Mouse (Mus musculus): ENCODE measurements around the gene Gm26938.

The Gm26938 gene

DNA sequence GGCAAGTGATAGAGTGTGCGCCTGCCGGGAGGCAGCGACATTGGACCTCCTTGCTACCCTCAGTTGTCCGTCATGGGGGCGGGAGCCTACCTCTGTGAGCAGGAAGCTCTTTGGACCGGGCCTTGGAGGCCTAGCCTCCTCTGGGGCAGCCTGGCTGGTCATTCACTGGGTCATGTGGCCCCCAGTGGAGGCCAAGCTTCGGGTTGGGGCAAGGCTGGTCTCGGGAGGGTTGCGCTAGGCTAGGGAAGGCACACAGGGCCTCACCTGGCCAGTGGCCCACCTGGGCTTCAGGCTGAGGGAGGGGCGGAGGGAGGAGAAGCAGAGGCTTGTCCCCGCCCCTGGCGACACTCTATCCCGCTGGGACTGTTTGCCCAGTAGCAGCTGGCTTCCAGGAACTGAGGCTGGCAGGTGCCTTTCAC lies 12.2 kb downstream of the Gm26938 start:
- DNase-seq: peak; percentile 92

DNA sequence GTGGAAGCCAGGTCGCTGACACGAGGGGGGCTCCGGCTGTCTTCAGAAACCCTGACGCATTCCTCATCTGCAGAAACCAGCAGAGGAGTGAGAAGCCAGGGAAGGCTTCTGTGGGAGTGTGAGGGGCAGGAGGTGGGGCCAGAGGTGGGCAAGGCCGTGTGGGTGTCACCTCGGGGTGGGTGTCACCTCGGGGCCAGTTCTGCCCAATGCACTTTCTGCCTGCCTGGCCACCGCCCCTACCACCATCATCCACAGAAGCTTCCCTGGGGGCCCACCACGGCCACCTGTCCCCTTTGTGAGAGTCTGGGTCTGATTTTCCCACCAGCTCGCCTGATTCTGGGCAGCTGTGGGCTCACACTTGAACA lies 13.1 kb downstream of the Gm26938 start:
- peak in 1 of 2 experiments; percentile 25 for DNase-seq

DNA sequence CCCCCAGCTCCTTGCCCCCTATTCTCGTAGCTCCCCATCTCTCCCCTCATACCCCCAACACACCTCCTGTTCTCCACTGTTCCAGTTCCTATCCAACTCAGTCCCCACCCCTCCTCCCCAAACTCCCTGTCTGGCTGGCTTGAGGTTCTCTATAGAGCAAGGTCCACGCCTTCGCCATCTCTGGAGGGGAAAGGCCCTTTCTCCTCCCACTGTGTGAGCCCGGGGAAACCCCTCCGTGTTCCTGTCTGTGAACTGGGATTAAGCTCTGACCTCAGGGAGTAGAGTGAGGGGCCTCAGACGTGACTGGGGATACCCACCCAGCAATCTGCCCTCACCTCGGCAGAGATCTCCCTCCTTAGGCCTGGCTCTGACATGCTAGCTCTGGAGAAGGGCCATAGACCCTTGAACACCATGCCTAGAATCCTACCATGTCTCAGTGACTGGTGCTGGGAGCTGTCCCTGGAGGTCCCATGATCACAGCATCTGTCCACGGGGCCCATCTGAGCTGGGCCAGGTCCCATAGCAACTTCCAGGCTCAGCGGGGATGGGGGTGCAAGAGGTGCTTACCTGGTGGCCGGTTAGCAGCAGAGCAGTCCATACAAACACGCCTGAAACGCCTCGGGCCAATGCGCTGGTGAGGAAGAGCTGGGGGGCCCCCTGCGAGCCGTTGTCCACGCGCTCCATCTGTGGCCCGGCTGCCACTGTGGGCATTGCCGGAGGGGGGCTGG lies 13.6 kb downstream of the Gm26938 start:
- no peak for DNase-seq

GRCm38 (mm10) chr5:139811677-139812397 lies 14.4 kb downstream of the Gm26938 start:
- DNase-seq: peak; percentile 50 to 61

GRCm38 (mm10) chr5:139809397-139809796 lies 16.8 kb downstream of the Gm26938 start:
- DNase-seq: no peak

- no peak for DNase-seq
These were observed 20.3 kb downstream of the Gm26938 start for GRCm38 (mm10) chr5:139805924-139806323.

DNA sequence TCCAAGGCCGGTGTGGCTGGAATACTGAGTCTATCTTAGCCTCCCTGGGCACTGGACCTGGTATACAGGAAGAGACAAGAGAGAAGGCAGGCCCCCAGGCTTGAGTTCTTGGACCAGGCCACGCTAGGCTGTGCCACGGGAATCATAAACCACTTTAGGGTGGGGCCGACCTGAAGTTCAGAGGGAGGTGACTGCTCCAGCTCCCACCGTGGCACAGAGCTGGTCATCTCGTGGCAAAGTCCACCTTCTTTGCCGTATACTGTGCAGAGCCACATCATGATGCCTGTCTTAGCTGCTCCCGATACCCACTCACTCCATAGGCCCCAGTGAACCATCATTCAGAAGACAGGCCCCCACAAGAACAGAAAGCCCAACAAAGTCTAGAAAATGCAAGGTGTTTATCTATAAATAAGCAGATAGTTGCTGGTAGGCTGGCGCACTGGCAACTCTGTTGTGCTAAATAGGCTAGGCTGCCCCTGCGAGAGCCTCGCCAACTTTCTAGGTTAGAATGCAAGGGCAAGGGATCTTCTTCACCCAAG lies 21.6 kb downstream of the Gm26938 start:
- no peak for DNase-seq

DNA sequence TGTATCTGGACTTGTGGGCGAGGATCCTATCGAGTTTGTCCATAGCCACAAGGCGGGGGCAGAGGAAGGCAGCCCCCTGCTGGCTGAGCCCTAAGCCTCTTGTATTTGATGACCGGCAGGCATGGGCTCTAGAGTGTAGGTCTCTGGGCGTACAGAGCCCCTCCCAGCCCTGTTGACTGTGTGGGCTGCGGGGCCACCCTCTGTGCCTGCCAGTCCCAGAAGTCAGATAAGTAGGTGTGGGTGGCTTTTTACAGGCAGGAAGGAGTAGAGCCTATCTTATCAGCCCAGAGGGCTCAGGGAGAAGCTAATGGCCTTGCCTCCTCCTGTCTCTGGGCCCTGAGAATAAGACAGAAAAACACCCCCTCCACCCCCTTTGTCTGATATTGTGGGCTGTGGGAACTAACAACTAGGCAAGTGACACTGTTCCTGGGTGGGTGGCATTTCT lies 22.1 kb downstream of the Gm26938 start:
- DNase-seq: no peak

- peak; percentile 91 to 95 for DNase-seq
These were observed 22.6 kb downstream of the Gm26938 start for GRCm38 (mm10) chr5:139803601-139804102.

DNA sequence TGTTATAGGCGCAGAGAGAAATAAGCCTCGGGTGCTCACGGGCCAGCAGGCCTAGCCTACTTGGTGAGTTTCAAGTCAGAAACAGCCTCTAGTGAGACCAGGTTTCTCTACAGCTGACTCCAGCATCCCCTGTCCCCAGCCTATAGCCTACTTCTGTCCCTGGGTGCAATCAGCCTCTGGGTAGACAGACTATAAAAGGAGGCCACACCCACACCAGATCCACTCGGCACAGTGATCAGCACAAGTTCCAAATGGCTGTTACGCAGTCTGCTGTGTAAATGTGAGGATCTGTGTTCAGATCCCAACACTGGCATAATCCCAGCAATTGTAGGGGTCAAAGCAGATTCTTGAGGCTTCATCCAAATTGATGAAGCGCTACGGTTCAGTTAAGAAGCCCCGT lies 23.0 kb downstream of the Gm26938 start:
- peak in 1 of 2 experiments; percentile 10 for DNase-seq

DNA sequence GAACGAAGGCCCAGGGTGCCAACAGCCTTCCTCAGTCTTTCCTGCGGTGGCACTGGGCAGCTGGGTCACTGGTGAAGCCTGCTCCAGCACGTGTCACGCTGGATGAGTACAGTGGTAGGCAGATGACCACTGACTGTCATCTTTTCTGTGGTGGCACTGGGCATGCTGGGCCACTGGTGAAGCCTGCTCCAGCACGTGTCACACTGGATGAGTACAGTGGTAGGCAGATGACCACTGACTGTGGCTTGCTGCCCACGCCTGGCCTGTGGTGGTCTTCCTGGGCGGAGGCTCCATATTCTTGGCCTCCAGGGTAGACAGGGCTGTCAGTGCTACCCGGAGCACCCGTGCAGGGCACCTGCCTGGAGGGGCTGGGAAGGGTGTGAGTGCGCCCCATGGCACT lies 24.3 kb downstream of the Gm26938 start:
- no peak for DNase-seq

DNA sequence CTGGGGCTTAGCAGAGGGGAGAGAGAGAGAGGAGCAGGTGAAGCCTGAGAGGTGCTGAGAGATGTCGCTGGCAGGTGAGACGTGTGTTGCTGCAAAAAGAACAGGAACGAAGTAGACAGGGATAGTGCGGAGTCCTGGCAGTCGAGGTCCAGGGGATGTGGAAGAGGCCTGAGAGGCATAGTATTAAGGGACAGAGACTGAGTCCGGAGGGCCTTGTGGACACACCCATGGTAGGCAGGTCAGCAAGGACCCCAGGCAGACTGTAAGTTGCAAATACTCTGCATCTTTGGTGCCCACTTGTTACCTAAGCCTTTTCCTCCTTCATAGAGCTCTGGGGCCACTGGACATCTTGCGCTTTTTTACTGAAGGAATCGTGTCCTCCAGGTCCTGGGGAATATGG lies 25.0 kb downstream of the Gm26938 start:
- DNase-seq: no peak

GRCm38 (mm10) chr5:139799801-139800590 lies 26.2 kb downstream of the Gm26938 start:
- no peak for DNase-seq

DNA sequence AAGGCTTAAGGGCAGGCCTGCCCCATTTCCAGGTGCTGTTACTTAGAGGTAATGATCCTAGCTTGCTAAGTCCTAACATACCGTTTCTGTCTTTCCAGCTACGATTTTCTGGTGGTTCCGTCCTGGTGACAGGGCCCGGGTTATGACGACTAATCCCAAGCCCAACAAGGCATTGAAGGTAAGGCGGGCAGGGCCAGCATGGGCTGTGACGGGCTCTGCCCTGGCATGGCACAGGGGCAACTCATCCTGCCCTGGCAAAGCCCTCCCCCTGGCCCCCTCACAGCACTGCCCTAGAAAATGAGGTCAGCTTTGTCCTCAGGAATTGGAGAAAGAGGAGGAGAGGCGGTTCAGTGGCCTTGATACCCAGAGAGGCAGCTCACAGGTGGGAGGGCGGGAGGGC lies 27.2 kb downstream of the Gm26938 start:
- DNase-seq: no peak

DNA sequence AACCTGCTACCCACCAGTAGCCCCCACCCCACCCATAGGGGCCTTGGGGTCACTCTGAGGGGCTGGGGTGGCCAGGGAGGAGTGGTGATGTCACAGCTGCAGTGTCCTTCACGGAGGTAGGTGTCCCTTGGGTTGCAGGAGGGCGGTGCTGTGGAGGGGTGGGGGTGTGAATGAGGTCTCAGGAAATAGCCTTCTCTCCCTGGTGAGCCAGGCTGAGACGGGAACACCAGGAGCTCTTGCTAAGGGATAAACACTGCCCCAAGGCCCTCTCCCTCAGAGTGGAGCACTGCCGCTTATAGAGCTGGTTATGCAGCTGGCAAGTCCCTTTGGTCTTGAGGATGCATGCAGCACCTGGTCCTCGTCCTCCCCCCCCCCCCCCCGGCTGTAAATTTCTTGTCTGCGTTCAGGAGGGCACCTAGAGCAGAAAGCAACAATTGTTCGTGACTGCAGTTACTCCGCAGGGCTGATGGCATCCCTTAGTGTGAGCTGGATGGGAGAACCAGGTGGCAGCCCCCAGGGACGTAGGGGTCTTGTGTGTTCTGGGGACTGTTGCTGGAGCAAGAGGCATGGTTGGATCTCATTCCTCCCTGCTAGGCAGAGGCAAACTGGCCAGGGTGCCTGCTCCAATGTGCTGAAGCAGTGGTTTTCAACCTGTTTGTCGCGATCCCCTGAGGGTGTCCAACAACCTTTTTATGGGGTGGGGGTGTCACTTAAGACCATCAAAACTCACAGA lies 27.9 kb downstream of the Gm26938 start:
- no peak for DNase-seq

GRCm38 (mm10) chr5:139797473-139798167 lies 28.6 kb downstream of the Gm26938 start:
- peak; percentile 88 to 92 for DNase-seq

DNA sequence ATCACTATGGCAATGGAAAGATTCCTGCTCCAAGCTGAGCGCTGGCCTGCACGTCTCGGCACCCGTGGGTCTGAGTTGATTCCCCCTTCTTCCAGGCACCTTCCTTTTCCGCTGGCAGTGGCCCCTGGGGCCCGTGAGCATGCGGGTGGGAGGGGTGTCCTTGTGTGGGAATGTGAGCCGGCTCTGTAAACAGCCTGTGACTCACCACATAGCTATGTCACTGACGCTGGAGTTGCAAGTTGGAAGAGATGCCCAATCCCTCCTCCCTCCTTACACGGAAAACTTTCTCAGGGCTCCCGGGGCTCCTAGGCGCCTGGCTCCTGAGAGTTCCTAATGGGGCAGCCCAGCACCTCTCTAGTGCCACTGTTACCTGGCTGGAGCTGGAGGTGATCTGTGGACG lies 29.3 kb downstream of the Gm26938 start:
- peak; percentile 91 to 96 for DNase-seq

- no peak for DNase-seq
These were observed 30.1 kb downstream of the Gm26938 start for GRCm38 (mm10) chr5:139796001-139796620.

DNA sequence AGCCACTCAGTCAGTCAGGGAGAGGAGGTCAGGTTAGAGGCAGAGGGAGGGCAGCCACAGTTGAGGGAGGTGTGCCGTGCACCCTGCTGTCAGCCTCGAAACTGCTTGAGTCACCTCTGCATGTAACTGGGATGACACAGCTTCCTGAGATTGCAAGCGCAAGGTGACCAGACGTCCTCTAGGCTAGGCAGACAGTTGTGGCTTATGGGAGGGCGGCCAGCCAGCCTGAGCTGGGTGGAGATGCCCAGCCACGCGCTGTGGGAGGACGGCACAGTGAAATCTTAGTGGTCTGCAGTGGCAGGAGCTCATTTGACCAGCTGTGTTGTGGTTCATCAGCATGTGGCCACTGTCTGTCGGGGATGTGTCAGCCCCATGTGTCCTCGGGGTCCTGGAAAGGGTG lies 31.3 kb downstream of the Gm26938 start:
- DNase-seq: peak in 1 of 2 experiments; percentile 37

GRCm38 (mm10) chr5:139794137-139794536 lies 32.1 kb downstream of the Gm26938 start:
- DNase-seq: no peak
